Mouse (Mus musculus) spleen, adult 18-20 months (tissue): Measurements from ENCODE around the gene Stk10.
"Not testable (repeated sequence)": the region's sequence is repeated elsewhere in the genome, so short reads cannot be mapped to it uniquely, and the experiment has no call there.

Experiments used
- DNase-seq, 2 experiments: peaks; one replicate each; pipeline ENCODE4 v3.0.0; 2022; ENCODE audit warnings: mixed read lengths in 2 of 2

Stk10 gene

GRCm38 (mm10) chr11:32532765-32533481, at the start of gene Stk10:
Gene Stk10 (plus strand): TSS chr11:32533305.
- DNase-seq: peak; percentile 89 to 94

GRCm38 (mm10) chr11:32485290-32485689, 47.8 kb upstream of the Stk10 start:
- DNase-seq: no peak

- no peak for DNase-seq
Measured at GRCm38 (mm10) chr11:32486621-32487020, 46.5 kb upstream of the Stk10 start.

- DNase-seq: no peak
Measured at GRCm38 (mm10) chr11:32487501-32487900, 45.6 kb upstream of the Stk10 start.

GRCm38 (mm10) chr11:32488344-32488743, 44.8 kb upstream of the Stk10 start:
- no peak for DNase-seq

GRCm38 (mm10) chr11:32488808-32489670, 44.1 kb upstream of the Stk10 start:
- peak; percentile 11 to 14 for DNase-seq

- no peak for DNase-seq
Measured at GRCm38 (mm10) chr11:32491079-32491478, 42.0 kb upstream of the Stk10 start.

- DNase-seq: no peak
Measured at GRCm38 (mm10) chr11:32493312-32493711, 39.8 kb upstream of the Stk10 start.

GRCm38 (mm10) chr11:32495283-32495682, 37.8 kb upstream of the Stk10 start:
- DNase-seq: no peak

GRCm38 (mm10) chr11:32498757-32499535, 34.2 kb upstream of the Stk10 start:
- DNase-seq: no peak

GRCm38 (mm10) chr11:32499931-32500330, 33.2 kb upstream of the Stk10 start:
- peak in 1 of 2 experiments; percentile 13 for DNase-seq

- DNase-seq: no peak
Measured at GRCm38 (mm10) chr11:32503711-32504110, 29.4 kb upstream of the Stk10 start.

- DNase-seq: no peak
Measured at GRCm38 (mm10) chr11:32505091-32505739, 27.9 kb upstream of the Stk10 start.

GRCm38 (mm10) chr11:32510930-32511329, 22.2 kb upstream of the Stk10 start:
- DNase-seq: no peak

- not testable (repeated sequence) for DNase-seq
Measured at GRCm38 (mm10) chr11:32514853-32515252, 18.3 kb upstream of the Stk10 start.

GRCm38 (mm10) chr11:32516091-32516490, 17.0 kb upstream of the Stk10 start:
- no peak for DNase-seq

- DNase-seq: no peak
Measured at GRCm38 (mm10) chr11:32516916-32517712, 16.0 kb upstream of the Stk10 start.

- no peak for DNase-seq
Measured at GRCm38 (mm10) chr11:32518770-32519169, 14.3 kb upstream of the Stk10 start.

- DNase-seq: no peak
Measured at GRCm38 (mm10) chr11:32519354-32519753, 13.8 kb upstream of the Stk10 start.

- DNase-seq: no peak
Measured at GRCm38 (mm10) chr11:32521246-32521645, 11.9 kb upstream of the Stk10 start.

- no peak for DNase-seq
Measured at GRCm38 (mm10) chr11:32524122-32524920, 8.8 kb upstream of the Stk10 start.
